Mouse (Mus musculus): Measurements from ENCODE around the gene Prelid3b. TPM values are rescaled to one million over a fixed set of nuclear protein-coding genes. Genes with fewer than 3 reads are reported as not detected.

Prelid3b gene
- polyA plus RNA-seq, 1 experiment from 2014 or later, result 113 TPM

- WGBS, result 62% methylated on average over 2 of the region's 2 CpGs
- H3K9me3 ChIP-seq, result no peaks in the 10 kb centered on the region
- H3K4me1 ChIP-seq, result no peaks in the 10 kb centered on the region
- H3K27ac ChIP-seq, result no peak overlapping the region
- H3K4me2 ChIP-seq, result no peak overlapping the region
- ATAC-seq (replicated peaks), result no peak
- no peaks in the 10 kb centered on the region for H3K36me3 ChIP-seq (replicated peaks)
- H3K27me3 ChIP-seq (replicated peaks), result no peaks in the 10 kb centered on the region
- no peak overlapping the region for H3K9ac ChIP-seq
- H3K4me3 ChIP-seq, result no peak overlapping the region
Observed at GRCm38 (mm10) chr2:174492858-174493257, 20.0 kb upstream of the Prelid3b start.

GRCm38 (mm10) chr2:174487005-174487404 is 14.1 kb upstream of the Prelid3b start:
- Histone ChIP-seq H3K27me3 (replicated peaks) (no peaks in the 10 kb centered on the region), H3K4me1 (no peaks in the 10 kb centered on the region), H3K4me2 (no peak overlapping the region), H3K4me3 (no peak overlapping the region), H3K9ac (no peak overlapping the region), H3K27ac (no peak overlapping the region), H3K36me3 (replicated peaks) (no peaks in the 10 kb centered on the region), H3K9me3 (no peaks in the 10 kb centered on the region)
- WGBS, result 88% methylated on average over 5 of the region's 5 CpGs
- ATAC-seq (replicated peaks), result no peak

GRCm38 (mm10) chr2:174478746-174479145 is 5.9 kb upstream of the Prelid3b start:
- Histone ChIP-seq H3K27me3 (replicated peaks) (no peaks in the 10 kb centered on the region), H3K9me3 (no peaks in the 10 kb centered on the region), H3K4me1 (no peaks in the 10 kb centered on the region), H3K9ac (no peak overlapping the region), H3K4me3 (no peak overlapping the region), H3K27ac (no peak overlapping the region), H3K4me2 (no peak overlapping the region), H3K36me3 (replicated peaks) (no peaks in the 10 kb centered on the region)
- 75% methylated on average over 5 of the region's 5 CpGs for WGBS
- ATAC-seq (replicated peaks), result no peak

- H3K27ac ChIP-seq, result no peak overlapping the region
- 87% methylated on average over 3 of the region's 3 CpGs for whole genome bisulfite sequencing
- no peaks in the 10 kb centered on the region for H3K36me3 ChIP-seq (replicated peaks)
- H3K4me1 ChIP-seq, result peaks cover 4% of the 10 kb centered on the region
- ATAC-seq (replicated peaks), result no peak
- no peak overlapping the region for H3K9ac ChIP-seq
- no peaks in the 10 kb centered on the region for H3K27me3 ChIP-seq (replicated peaks)
- no peak overlapping the region for H3K4me3 ChIP-seq
- no peak overlapping the region for H3K4me2 ChIP-seq
- no peaks in the 10 kb centered on the region for H3K9me3 ChIP-seq
Observed at GRCm38 (mm10) chr2:174477543-174478319, 4.8 kb upstream of the Prelid3b start.

GRCm38 (mm10) chr2:174473550-174473927 is 658 bp upstream of the Prelid3b start:
- no peak for ATAC-seq (replicated peaks)
- WGBS, result 85% methylated on average over 5 of the region's 5 CpGs
- H3K4me2 ChIP-seq, result peak overlapping the region; percentile 82
- H3K9ac ChIP-seq, result peak overlapping the region; percentile 46; the same call in 1 of the 2 replicates
- no peaks in the 10 kb centered on the region for H3K27me3 ChIP-seq (replicated peaks)
- H3K36me3 ChIP-seq (replicated peaks), result no peaks in the 10 kb centered on the region
- no peak overlapping the region for H3K27ac ChIP-seq
- H3K4me3 ChIP-seq, result peak overlapping the region; percentile 81
- no peaks in the 10 kb centered on the region for H3K9me3 ChIP-seq
- peaks cover 12% of the 10 kb centered on the region for H3K4me1 ChIP-seq

GRCm38 (mm10) chr2:174472407-174472806 is 474 bp downstream of the Prelid3b start:
- H3K4me2 ChIP-seq, result peak overlapping the region; percentile 82
- H3K36me3 ChIP-seq (replicated peaks), result no peaks in the 10 kb centered on the region
- H3K4me1 ChIP-seq, result peaks cover 12% of the 10 kb centered on the region
- H3K27me3 ChIP-seq (replicated peaks), result no peaks in the 10 kb centered on the region
- 7% methylated on average over 30 of the region's 30 CpGs for WGBS
- peak overlapping the region; percentile 68 for H3K9ac ChIP-seq
- peak; percentile 55 for ATAC-seq (replicated peaks)
- peak overlapping the region; percentile 42; the same call in 1 of the 2 replicates for H3K27ac ChIP-seq
- no peaks in the 10 kb centered on the region for H3K9me3 ChIP-seq
- H3K4me3 ChIP-seq, result peak overlapping the region; percentile 81

- peaks cover 6% of the 10 kb centered on the region; the same call in 1 of the 2 replicates for H3K36me3 ChIP-seq (replicated peaks)
- H3K9me3 ChIP-seq, result no peaks in the 10 kb centered on the region
- peaks cover 12% of the 10 kb centered on the region for H3K4me1 ChIP-seq
- no peaks in the 10 kb centered on the region for H3K27me3 ChIP-seq (replicated peaks)
- no peak overlapping the region for H3K9ac ChIP-seq
- H3K4me2 ChIP-seq, result no peak overlapping the region
- no peak for ATAC-seq (replicated peaks)
- WGBS, result 94% methylated on average over 7 of the region's 7 CpGs
- H3K27ac ChIP-seq, result no peak overlapping the region
- no peak overlapping the region for H3K4me3 ChIP-seq
Observed at GRCm38 (mm10) chr2:174470786-174471405, 2.0 kb downstream of the Prelid3b start.

- Histone ChIP-seq H3K36me3 (replicated peaks) (peaks cover 6% of the 10 kb centered on the region; the same call in 1 of the 2 replicates), H3K27ac (no peak overlapping the region), H3K27me3 (replicated peaks) (no peaks in the 10 kb centered on the region), H3K4me3 (no peak overlapping the region), H3K9me3 (no peaks in the 10 kb centered on the region), H3K9ac (no peak overlapping the region), H3K4me2 (no peak overlapping the region), H3K4me1 (peaks cover 12% of the 10 kb centered on the region)
- WGBS, result 84% methylated on average over 4 of the region's 4 CpGs
- ATAC-seq (replicated peaks), result no peak
Observed at GRCm38 (mm10) chr2:174470333-174470732, 2.5 kb downstream of the Prelid3b start.

GRCm38 (mm10) chr2:174463789-174464523 is 8.9 kb downstream of the Prelid3b start, which contains the start of gene Atp5e:
TSS of gene Atp5e (minus strand) at chr2:174464105.
- H3K36me3 ChIP-seq (replicated peaks), result peaks cover 26% of the 10 kb centered on the region
- H3K9ac ChIP-seq, result peak within 1 kb of the TSS; percentile 88
- H3K4me1 ChIP-seq, result peaks cover 13% of the 10 kb centered on the region
- H3K4me2 ChIP-seq, result peak within 1 kb of the TSS; percentile 73
- WGBS, result 3% methylated on average over 48 of the region's 48 CpGs
- no peaks in the 10 kb centered on the region for H3K9me3 ChIP-seq
- H3K27ac ChIP-seq, result peak within 1 kb of the TSS; percentile 76
- peak; percentile 100 for ATAC-seq (replicated peaks)
- H3K27me3 ChIP-seq (replicated peaks), result no peaks in the 10 kb centered on the region
- H3K4me3 ChIP-seq, result peak within 1 kb of the TSS; percentile 78

- peak overlapping the region; percentile 76; the same call in 1 of the 2 replicates for H3K27ac ChIP-seq
- H3K9ac ChIP-seq, result peak overlapping the region; percentile 88
- H3K27me3 ChIP-seq (replicated peaks), result no peaks in the 10 kb centered on the region
- ATAC-seq (replicated peaks), result peak; percentile 48
- no peaks in the 10 kb centered on the region for H3K9me3 ChIP-seq
- peak overlapping the region; percentile 73 for H3K4me2 ChIP-seq
- H3K4me3 ChIP-seq, result peak overlapping the region; percentile 78
- peaks cover 13% of the 10 kb centered on the region for H3K4me1 ChIP-seq
- 41% methylated on average over 10 of the region's 10 CpGs for WGBS
- peaks cover 26% of the 10 kb centered on the region for H3K36me3 ChIP-seq (replicated peaks)
Observed at GRCm38 (mm10) chr2:174463370-174463769, 9.5 kb downstream of the Prelid3b start.

GRCm38 (mm10) chr2:174459365-174459764 is 13.5 kb downstream of the Prelid3b start:
- Histone ChIP-seq H3K4me3 (no peak overlapping the region), H3K27ac (no peak overlapping the region), H3K4me2 (no peak overlapping the region), H3K36me3 (replicated peaks) (peaks cover 20% of the 10 kb centered on the region), H3K9me3 (no peaks in the 10 kb centered on the region), H3K4me1 (peaks cover 13% of the 10 kb centered on the region), H3K27me3 (replicated peaks) (no peaks in the 10 kb centered on the region), H3K9ac (no peak overlapping the region)
- WGBS, result 56% methylated on average over 2 of the region's 2 CpGs
- ATAC-seq (replicated peaks), result no peak

- no peaks in the 10 kb centered on the region for H3K4me1 ChIP-seq
- 72% methylated on average over 7 of the region's 7 CpGs for WGBS
- no peak overlapping the region for H3K4me3 ChIP-seq
- no peaks in the 10 kb centered on the region for H3K9me3 ChIP-seq
- no peak overlapping the region for H3K9ac ChIP-seq
- ATAC-seq (replicated peaks), result no peak
- H3K27ac ChIP-seq, result no peak overlapping the region
- no peaks in the 10 kb centered on the region for H3K36me3 ChIP-seq (replicated peaks)
- H3K27me3 ChIP-seq (replicated peaks), result no peaks in the 10 kb centered on the region
- no peak overlapping the region for H3K4me2 ChIP-seq
Observed at GRCm38 (mm10) chr2:174453681-174454080, 19.2 kb downstream of the Prelid3b start.
